Mouse (Mus musculus) myocyte (in vitro differentiated cells): ENCODE measurements around the gene Cyp4x1.

ENCODE experiments used
- CEBPB ChIP-seq: IDR thresholded peaks from 2 replicates; pipeline ENCODE4 v1.6.1; 2011; ENCODE audit warnings: mild to moderate bottlenecking, moderate library complexity; ENCODE audit not compliant: poor library complexity, insufficient read depth, severe bottlenecking
- E2F4 ChIP-seq: IDR thresholded peaks from one replicate; pipeline ENCODE4 v1.6.1; 2011; ENCODE audit warnings: mild to moderate bottlenecking, control low read depth, moderate library complexity; ENCODE audit not compliant: insufficient read depth
- MAX ChIP-seq: IDR thresholded peaks from one replicate; pipeline ENCODE4 v1.6.1; 2011; ENCODE audit warnings: low read depth, mild to moderate bottlenecking, control low read depth
- MYOD1 ChIP-seq, 3 experiments: IDR thresholded peaks; one replicate each; pipeline ENCODE4 v1.6.1; 2011; ENCODE audit warnings: control low read depth in 2 of 3, low read depth in 2 of 3, mild to moderate bottlenecking in 2 of 3, moderate library complexity in 1 of 3; ENCODE audit not compliant: insufficient read length in 2 of 3, control insufficient read depth in 1 of 3
- POLR2A ChIP-seq: IDR thresholded peaks from one replicate; pipeline ENCODE4 v1.6.1; 2011; ENCODE audit warnings: low read depth, mild to moderate bottlenecking, control low read depth, moderate library complexity; ENCODE audit not compliant: insufficient read length
- POLR2AphosphoS2 ChIP-seq: IDR thresholded peaks from one replicate; pipeline ENCODE4 v1.6.1; 2011; ENCODE audit warnings: low read depth, control low read depth; ENCODE audit not compliant: insufficient read length
- SRF ChIP-seq: IDR thresholded peaks from one replicate; pipeline ENCODE4 v1.6.1; 2011; ENCODE audit warnings: low read depth; ENCODE audit not compliant: control insufficient read depth, insufficient read length
- TCF12 ChIP-seq: IDR thresholded peaks from one replicate; pipeline ENCODE4 v1.6.1; 2011; ENCODE audit warnings: mild to moderate bottlenecking, control low read depth; ENCODE audit not compliant: poor library complexity, insufficient read depth, severe bottlenecking
- USF1 ChIP-seq: IDR thresholded peaks from one replicate; pipeline ENCODE4 v1.6.1; 2011; ENCODE audit warnings: low read depth, mild to moderate bottlenecking, control low read depth, moderate library complexity

DNA sequence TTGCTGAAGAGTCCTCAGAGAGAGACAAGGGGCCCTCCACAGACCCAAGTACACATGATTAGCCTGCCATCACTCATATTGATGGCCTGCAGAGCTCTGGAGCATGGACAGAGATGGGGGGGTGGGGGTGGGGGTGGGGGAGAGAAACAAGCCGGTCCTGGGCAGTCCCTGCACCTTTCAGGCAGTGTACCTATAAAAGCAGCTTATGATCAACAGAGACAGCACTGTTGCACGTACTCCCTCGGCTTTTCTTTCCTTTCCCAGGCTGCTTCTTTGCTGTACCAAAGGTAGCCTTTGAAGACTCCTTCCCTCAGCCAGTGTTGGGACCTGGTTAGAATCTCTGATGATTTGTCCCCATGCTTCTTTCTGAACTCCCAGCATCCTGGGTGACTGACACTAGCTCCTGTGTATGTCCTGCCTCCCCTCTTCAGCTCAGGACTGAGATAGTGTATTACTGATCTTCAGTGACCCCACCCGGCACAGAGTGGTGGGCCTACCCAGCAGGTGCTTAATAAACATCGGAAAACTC, 54.2 kb downstream of the Cyp4x1 start:
- TF ChIP-seq USF1 (no peak), MAX (no peak), POLR2A (no peak), E2F4 (no peak), MYOD1 (IDR thresholded peaks at IDR 0.05; ENCODE audit: control insufficient read depth in 1 of 3, insufficient read length in 2 of 3, low read depth in 2 of 3) (no peak), CEBPB (no peak), POLR2AphosphoS2 (no peak), SRF (no peak), TCF12 (no peak)
